In genomic region chr12:73656568-73657204, GRCm38 (mm10) we compare ENCODE assay signal across 14 mouse cellular contexts.
DNase-seq lines count a peak whose midpoint lies in the region; ATAC-seq and TF ChIP-seq lines count a peak whose summit lies in the region.
"Had no signal": no experiment of that assay in that cellular context is flagged by ENCODE, and none has a peak within 500 bp of the region (broad histone marks: within the 10 kb centered on the region; RNA-seq: fewer than 3 reads in every experiment).

No protein-coding gene starts in this region.

- no peaks in the 10 kb centered on the region for H3K9me3 ChIP-seq in liver, postnatal 0 days (ENCODE audit: low read length)
- H3K9me3 ChIP-seq: forebrain, embryonic 15.5 days; limb, embryonic 12.5 days had no signal

- 32% methylated on average over 18 of the region's 18 CpGs for WGBS in liver, postnatal 0 days (ENCODE audit: insufficient replicate concordance)

- no peak overlapping the region for H3K9ac ChIP-seq in liver, postnatal 0 days (replicated peaks)
- H3K9ac ChIP-seq: forebrain, embryonic 15.5 days; limb, embryonic 12.5 days had no signal

- no peaks in the 10 kb centered on the region for H3K36me3 ChIP-seq in liver, postnatal 0 days (replicated peaks; ENCODE audit: insufficient read depth, low read length)
- H3K36me3 ChIP-seq: forebrain, embryonic 15.5 days; limb, embryonic 12.5 days had no signal

- no peak for TF ChIP-seq EP300 in liver, postnatal 0 days (IDR thresholded peaks at IDR 0.05; ENCODE audit: low read depth)

- DNase-seq in CD4-positive, CD25-positive, alpha-beta regulatory T cell, adult 2 months (ENCODE audit: low read depth, low spot score): peak; percentile 55
- DNase-seq in liver, postnatal 0 days: no peak
- DNase-seq in thymus, postnatal 0 days (ENCODE audit: low spot score): peak; percentile 54
- no peak for DNase-seq in right cerebral cortex, adult 18-20 months
- no peak for DNase-seq in yolk sac, embryonic 10.5 days (ENCODE audit: low spot score)
- no peak for DNase-seq in adrenal gland, postnatal 14 days
- DNase-seq: adrenal gland, postnatal 36 days; heart, postnatal 14 days; kidney, postnatal 36 days had no signal

- peak; percentile 59 for ATAC-seq in activated CD4-positive, CD25-positive, alpha-beta regulatory T cell, adult 4 months
- ATAC-seq in liver, postnatal 0 days: no peak
- ATAC-seq: forebrain, embryonic 15.5 days; intestine, postnatal 0 days had no signal

- no peaks in the 10 kb centered on the region for H3K27me3 ChIP-seq in liver, postnatal 0 days (ENCODE audit: insufficient read depth, low read length)
- H3K27me3 ChIP-seq: forebrain, embryonic 15.5 days; limb, embryonic 12.5 days had no signal

- H3K4me3 ChIP-seq in liver, postnatal 0 days (ENCODE audit: low read depth, low read length): no peak overlapping the region
- H3K4me3 ChIP-seq: forebrain, embryonic 15.5 days; limb, embryonic 12.5 days had no signal

- no peak for TF ChIP-seq CTCF in liver, postnatal 0 days (IDR thresholded peaks at IDR 0.05; ENCODE audit: low read depth)

- H3K27ac ChIP-seq in liver, postnatal 0 days (ENCODE audit: low read depth): no peak overlapping the region
- H3K27ac ChIP-seq: forebrain, embryonic 15.5 days; limb, embryonic 12.5 days; macrophage had no signal

- peak overlapping the region; percentile 15 for H3K4me2 ChIP-seq in liver, postnatal 0 days (ENCODE audit: low read depth, low read length)
- H3K4me2 ChIP-seq: forebrain, embryonic 15.5 days; limb, embryonic 12.5 days had no signal

- H3K4me1 ChIP-seq in liver, postnatal 0 days (ENCODE audit: insufficient read depth): no peaks in the 10 kb centered on the region
- H3K4me1 ChIP-seq: forebrain, embryonic 15.5 days; limb, embryonic 12.5 days had no signal

Comparison
In these comparisons a context has a peak if more than half of its experiments do, and no peak if none do; other contexts are left out.
1. DNase-seq: peak in CD4-positive, CD25-positive, alpha-beta regulatory T cell, adult 2 months (single experiment) and thymus, postnatal 0 days (single experiment); none in liver, postnatal 0 days (single experiment), right cerebral cortex, adult 18-20 months (single experiment), yolk sac, embryonic 10.5 days (single experiment) and adrenal gland, postnatal 14 days (single experiment).